8 mouse cellular contexts compared by ENCODE assay signal in genomic region chr7:81828681-81829378, GRCm38 (mm10). TPM values are rescaled to one million over a fixed set of nuclear protein-coding genes. Genes with fewer than 3 reads are reported as not detected.
DNase-seq lines count a peak whose midpoint lies in the region; ATAC-seq and TF ChIP-seq lines count a peak whose summit lies in the region.

No protein-coding gene starts in this region.

- intact Hi-C loops in gastrocnemius, postnatal 14 days (cut with DNase I; ENCODE audit: low total_unique reads): no loop called here
- intact Hi-C loops in left cerebral cortex, postnatal 4 days (cut with DNase I): no loop called here

- DNase-seq in kidney, adult 11 months: peak; percentile 52
- no peak for DNase-seq in kidney, postnatal 14 days
- peak; percentile 33 to 49 for DNase-seq in cerebellum, postnatal 4 days (ENCODE audit: low spot score in 2 of 2)
- peak; percentile 60 for DNase-seq in gastrocnemius, postnatal 14 days
- peak; percentile 61 for DNase-seq in induced T-regulatory cell, adult 2 months (ENCODE audit: low read depth)
- DNase-seq in left cerebral cortex, postnatal 4 days: peak; percentile 67

- H3K4me1 ChIP-seq in midbrain, embryonic 12.5 days: peaks cover 32% of the 10 kb centered on the region
- peaks cover 12% of the 10 kb centered on the region; the same call in 1 of the 2 replicates for H3K4me1 ChIP-seq in small intestine, adult 2 months (ENCODE audit: control insufficient read depth, insufficient read depth, insufficient read length, low read length)

- H3K27ac ChIP-seq in midbrain, embryonic 12.5 days (replicated peaks): peak overlapping the region; percentile 98
- peak overlapping the region; percentile 61 for H3K27ac ChIP-seq in small intestine, adult 2 months (ENCODE audit: insufficient read depth, low read depth, low read length)

- no peak for TF ChIP-seq POLR2A in small intestine, adult 2 months (IDR thresholded peaks at IDR 0.05; ENCODE audit: low read depth, low read length)

- no peaks in the 10 kb centered on the region for H3K36me3 ChIP-seq in midbrain, embryonic 12.5 days
- H3K36me3 ChIP-seq in small intestine, adult 2 months (ENCODE audit: control insufficient read depth, insufficient read depth, low read length): no peaks in the 10 kb centered on the region

- H3K4me3 ChIP-seq in midbrain, embryonic 12.5 days: peak overlapping the region; percentile 86
- peak overlapping the region; percentile 80 for H3K4me3 ChIP-seq in small intestine, adult 2 months (ENCODE audit: low read depth, low read length)

- H3K27me3 ChIP-seq in midbrain, embryonic 12.5 days: no peaks in the 10 kb centered on the region
- H3K27me3 ChIP-seq in small intestine, adult 2 months (ENCODE audit: control insufficient read depth, insufficient read depth, low read length): no peaks in the 10 kb centered on the region

- H3K4me2 ChIP-seq in midbrain, embryonic 12.5 days (replicated peaks): peak overlapping the region; percentile 75

- 1% methylated on average over 78 of the region's 91 CpGs for WGBS in midbrain, embryonic 12.5 days
- WGBS in small intestine, adult 2 months: 1% methylated on average over 90 of the region's 91 CpGs

- ATAC-seq in midbrain, embryonic 12.5 days (ENCODE audit: low FRiP score, low read depth): peak; percentile 77

- no peaks in the 10 kb centered on the region for H3K9me3 ChIP-seq in midbrain, embryonic 12.5 days

- H3K9ac ChIP-seq in midbrain, embryonic 12.5 days (replicated peaks): peak overlapping the region; percentile 90

- TF ChIP-seq CTCF in small intestine, adult 2 months (IDR thresholded peaks at IDR 0.05; ENCODE audit: extremely low read depth, insufficient read length, insufficient replicate concordance, low read depth, low read length): no peak

RNA-seq across cellular contexts. Expression of gene Btbd1, which starts 0.4 kb away (rescaled TPM):
- 100 to 1,000 TPM; 183 to 206 TPM for total RNA-seq in gastrocnemius, postnatal 14 days (2021)
- total RNA-seq in left cerebral cortex, postnatal 4 days (2021): 100 to 1,000 TPM; 130 to 133 TPM
- polyA plus RNA-seq in midbrain, embryonic 12.5 days (2016; fragmentation: Nextera tagmentation; extraction: Ambion mirVana): 105 and 113 TPM in 2 replicates
- polyA plus RNA-seq in small intestine, adult 2 months (2012; rRNA removed): 12.0 and 18.3 TPM in 2 replicates

RNA-seq across cellular contexts. Expression of gene Gm10160, which starts 26.8 kb away (rescaled TPM):
- not detected for total RNA-seq in gastrocnemius, postnatal 14 days (2021)
- not detected for total RNA-seq in left cerebral cortex, postnatal 4 days (2021)
- not detected in 2 replicates for polyA plus RNA-seq in midbrain, embryonic 12.5 days (2016; fragmentation: Nextera tagmentation; extraction: Ambion mirVana)
- polyA plus RNA-seq in small intestine, adult 2 months (2012; rRNA removed): not detected in 2 replicates

RNA-seq across cellular contexts. Expression of gene Tm6sf1, which starts 30.0 kb away (rescaled TPM):
- total RNA-seq in gastrocnemius, postnatal 14 days (2021): 10 to 100 TPM; 32.9 to 43.5 TPM
- total RNA-seq in left cerebral cortex, postnatal 4 days (2021): 10 to 100 TPM; 13.9 to 14.1 TPM
- polyA plus RNA-seq in midbrain, embryonic 12.5 days (2016; fragmentation: Nextera tagmentation; extraction: Ambion mirVana): 10.5 and 13.5 TPM in 2 replicates
- polyA plus RNA-seq in small intestine, adult 2 months (2012; rRNA removed): 16.3 and 21.2 TPM in 2 replicates

RNA-seq across cellular contexts. Expression of gene 3110040N11Rik, which starts 39.6 kb away (rescaled TPM):
- total RNA-seq in gastrocnemius, postnatal 14 days (2021): 10 to 100 TPM; 16.2 to 22.0 TPM
- 10 to 100 TPM; 41.1 to 49.1 TPM for total RNA-seq in left cerebral cortex, postnatal 4 days (2021)
- polyA plus RNA-seq in midbrain, embryonic 12.5 days (2016; fragmentation: Nextera tagmentation; extraction: Ambion mirVana): 43.2 and 45.0 TPM in 2 replicates
- polyA plus RNA-seq in small intestine, adult 2 months (2012; rRNA removed): 17.0 and 23.4 TPM in 2 replicates
